Mouse (Mus musculus) brain, embryonic 14.5 days (tissue): Measurements from ENCODE around the gene Veph1. TPM values are rescaled to one million over a fixed set of nuclear protein-coding genes. Genes with fewer than 3 reads are reported as not detected.
A peak's percentile ranks its signal among the peaks of the same experiment; 100 is the strongest.

Experiments used
- DNase-seq: peaks from one replicate; pipeline ENCODE4 v3.0.0-alpha.2; 2011; ENCODE audit warnings: low read depth
- CTCF ChIP-seq: fragments of 200-500 bp; IDR thresholded peaks from 2 replicates; pipeline ENCODE4 v1.5.1; 2012; ENCODE audit warnings: inconsistent platforms, mild to moderate bottlenecking, moderate library complexity, borderline replicate concordance; ENCODE audit not compliant: insufficient read depth, insufficient read length; ENCODE audit errors: extremely low read depth
- POLR2A ChIP-seq: fragments of 200-500 bp; IDR thresholded peaks from 2 replicates; pipeline ENCODE4 v1.6.1; 2012; ENCODE audit warnings: mild to moderate bottlenecking, inconsistent platforms, borderline replicate concordance; ENCODE audit not compliant: poor library complexity, insufficient read depth, insufficient read length, severe bottlenecking; ENCODE audit errors: extremely low read depth
- polyA plus RNA-seq: library from polyadenylated mRNA; depleted of rRNA; stranded (reverse); fragments of >200 nt; gene quantifications from 2 replicates; pipeline ENCODE4 v1.2.3, GENCODE M21; 2012

Veph1 gene
- polyA plus RNA-seq, 1 experiment, result 3.3 TPM

- TF ChIP-seq CTCF (no peak), POLR2A (no peak)
- DNase-seq, result no peak
Observed at GRCm38 (mm10) chr3:66087608-66088007, 209.0 kb downstream of the Veph1 start.

DNA sequence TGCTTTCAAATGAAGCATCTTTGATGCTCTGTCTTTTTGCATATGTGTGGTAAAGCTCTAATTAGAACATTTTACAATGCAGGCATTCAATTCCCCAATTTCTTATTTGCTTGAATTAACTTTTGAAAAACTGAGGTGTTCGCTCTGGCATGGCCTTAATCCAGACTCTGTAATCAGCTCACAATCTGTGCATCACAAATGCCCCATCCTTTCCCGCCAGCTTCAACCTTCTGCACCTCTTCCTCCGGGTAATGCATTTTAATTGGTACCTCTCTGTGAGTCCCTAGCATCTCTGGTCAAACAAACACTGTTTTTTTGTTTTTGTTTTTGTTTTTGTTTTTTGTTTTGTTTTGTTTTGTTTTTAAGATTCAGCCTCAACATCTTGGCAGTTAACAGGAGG lies 212.8 kb downstream of the Veph1 start:
- DNase-seq, result peak; percentile 54
- TF ChIP-seq CTCF, result no peak
- TF ChIP-seq POLR2A, result no peak

DNA sequence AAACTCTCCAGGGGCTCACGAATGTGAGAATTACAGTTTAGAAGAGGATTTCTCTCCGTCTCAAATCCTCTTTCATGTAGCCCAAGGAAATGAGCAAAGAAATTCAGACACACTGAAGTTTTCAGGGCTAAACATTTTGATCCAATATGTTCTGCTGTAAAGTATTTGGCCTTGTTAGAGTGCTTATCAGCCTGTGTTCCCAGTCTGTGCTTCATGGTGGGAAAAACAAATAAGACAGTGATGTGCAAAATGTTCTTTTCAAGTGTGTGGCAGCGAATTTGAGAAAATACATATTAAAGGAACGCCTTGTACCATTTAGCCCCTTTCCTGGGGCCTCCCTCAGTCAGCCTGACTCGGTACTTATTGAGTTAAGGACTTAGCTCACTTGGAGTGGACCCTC lies 213.2 kb downstream of the Veph1 start:
- DNase-seq, result peak; percentile 16
- TF ChIP-seq POLR2A (no peak), CTCF (no peak)

DNA sequence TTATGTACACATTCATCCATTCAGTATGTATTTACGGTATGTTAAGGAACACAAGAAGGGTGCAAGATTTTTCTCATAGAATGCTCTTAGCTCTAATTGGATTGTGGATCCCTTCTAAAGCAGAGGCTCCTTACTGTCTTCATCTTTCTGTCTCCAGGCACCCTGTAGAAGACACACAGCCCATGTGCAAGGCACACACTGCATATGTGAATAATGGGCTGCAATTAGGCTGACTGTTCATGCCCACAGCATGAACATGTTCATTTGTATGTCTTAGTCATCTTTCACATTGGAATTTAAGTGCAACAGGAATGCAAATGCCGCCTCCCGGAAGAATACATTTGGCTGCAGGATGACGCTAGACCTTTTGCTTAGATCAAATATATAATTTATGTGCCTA lies 213.7 kb downstream of the Veph1 start:
- TF ChIP-seq POLR2A (no peak), CTCF (no peak)
- DNase-seq, result peak; percentile 31

- TF ChIP-seq CTCF, result no peak
- TF ChIP-seq POLR2A, result no peak
- no peak for DNase-seq
Observed at GRCm38 (mm10) chr3:66081363-66081736, 215.3 kb downstream of the Veph1 start.

DNA sequence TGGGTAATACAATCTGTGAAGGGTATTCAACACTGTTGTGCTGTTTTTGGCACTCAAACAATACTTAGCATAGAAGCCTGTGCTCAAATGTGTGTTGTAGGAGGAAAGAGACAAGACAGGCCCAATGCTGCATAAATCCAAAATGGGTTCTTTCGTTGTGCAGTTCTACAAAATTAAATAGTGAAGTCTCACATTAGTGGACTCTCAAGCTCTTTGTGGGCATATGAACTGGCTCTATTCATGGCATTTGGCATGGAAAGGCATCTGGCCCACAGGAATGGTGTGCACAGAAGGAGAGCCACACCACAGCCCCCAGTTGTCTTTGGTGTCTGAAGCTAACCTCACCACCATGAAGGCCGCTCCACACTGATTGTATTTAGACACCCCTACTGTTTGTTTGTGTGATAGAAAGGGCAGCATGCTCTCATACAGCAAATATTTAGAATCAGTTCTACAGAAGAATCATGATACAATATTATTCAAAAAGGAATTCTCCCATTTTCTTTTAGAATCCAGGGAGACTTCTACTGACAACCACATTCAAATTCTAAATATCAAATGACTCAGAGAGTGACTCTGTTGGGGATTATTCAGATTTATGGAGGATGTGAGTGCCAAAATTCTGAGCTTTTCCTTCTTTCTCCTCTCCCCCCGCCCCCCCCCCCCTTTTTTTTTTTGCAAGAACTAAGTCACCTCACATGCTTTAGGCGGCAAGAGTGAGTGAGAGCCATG lies 215.8 kb downstream of the Veph1 start:
- no peak for DNase-seq
- TF ChIP-seq CTCF (no peak), POLR2A (no peak)

GRCm38 (mm10) chr3:66079886-66080285 lies 216.8 kb downstream of the Veph1 start:
- DNase-seq, result no peak
- TF ChIP-seq CTCF, result no peak
- no peak for TF ChIP-seq POLR2A

DNA sequence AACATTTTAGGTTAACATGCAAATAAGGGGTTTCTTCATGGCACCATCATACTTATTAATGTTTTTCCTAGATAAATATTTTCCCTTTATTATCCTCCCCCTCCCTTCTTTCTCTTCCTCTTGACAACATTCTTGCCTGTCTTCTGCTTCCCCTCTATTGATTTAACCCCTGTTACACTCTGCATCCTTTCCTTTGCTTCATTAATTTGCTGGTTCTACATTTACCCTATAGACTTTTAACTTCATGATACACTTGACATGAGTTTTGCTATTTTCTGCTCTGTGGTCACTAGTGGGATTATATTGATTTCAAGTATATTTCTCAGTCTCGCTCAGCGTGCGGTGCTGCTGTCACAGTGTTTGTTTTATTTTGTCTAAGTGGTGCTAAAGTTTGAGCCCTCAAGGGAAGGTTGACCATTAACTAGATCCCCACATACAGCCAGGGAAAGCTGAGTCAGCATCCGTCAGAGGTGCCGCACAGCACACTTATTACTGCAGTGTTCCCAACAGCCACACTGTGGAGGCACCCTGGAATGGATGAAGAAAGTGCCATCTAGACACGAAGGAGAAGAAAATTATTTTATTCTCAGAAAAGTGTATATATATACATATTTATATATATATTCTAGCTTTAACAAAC lies 217.6 kb downstream of the Veph1 start:
- TF ChIP-seq CTCF, result no peak
- TF ChIP-seq POLR2A, result no peak
- no peak for DNase-seq

- TF ChIP-seq POLR2A (no peak), CTCF (no peak)
- no peak for DNase-seq
Observed at GRCm38 (mm10) chr3:66078026-66078721, 218.5 kb downstream of the Veph1 start.

GRCm38 (mm10) chr3:66070274-66070673 lies 226.4 kb downstream of the Veph1 start:
- TF ChIP-seq CTCF, result no peak
- TF ChIP-seq POLR2A, result no peak
- DNase-seq, result no peak

DNA sequence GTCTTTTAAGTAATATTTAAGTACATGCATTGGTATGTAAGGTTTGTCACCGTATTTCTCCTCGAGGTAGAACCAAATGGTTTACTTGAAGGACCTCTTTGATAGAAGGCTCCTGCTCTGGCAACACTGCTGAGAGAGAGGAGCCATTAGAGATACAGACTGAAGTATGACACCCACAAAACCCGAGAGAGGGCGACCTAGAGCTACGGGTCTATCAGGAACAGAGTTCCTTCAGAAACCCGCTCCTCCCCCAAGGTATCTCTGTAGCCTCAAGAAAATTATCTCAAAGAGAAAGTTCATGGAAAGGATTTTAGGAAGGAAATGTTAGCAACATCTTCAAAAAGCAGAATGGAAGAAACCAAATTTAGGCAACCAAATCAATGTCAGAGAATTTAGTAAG lies 232.8 kb downstream of the Veph1 start:
- no peak for TF ChIP-seq POLR2A
- no peak for TF ChIP-seq CTCF
- DNase-seq, result peak; percentile 24

DNA sequence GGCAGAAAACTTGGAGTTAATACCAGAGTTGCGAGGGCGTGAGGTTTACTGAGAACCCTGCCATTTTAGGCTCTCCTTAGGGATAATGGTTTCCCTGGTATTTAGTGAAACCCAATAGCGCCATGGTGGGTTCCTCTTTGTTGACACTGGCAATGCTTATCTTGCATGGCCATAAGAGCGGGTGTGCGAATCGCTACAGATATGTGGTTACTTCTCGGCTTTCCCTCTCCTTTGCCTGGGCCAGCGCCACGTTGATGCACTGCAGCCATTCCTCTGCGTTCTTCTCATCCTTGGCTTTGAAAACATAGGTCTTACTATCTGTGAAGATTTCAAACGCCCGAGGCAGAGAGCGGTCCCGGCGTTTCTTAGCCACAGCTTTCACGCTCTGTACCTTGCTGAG lies 239.7 kb downstream of the Veph1 start:
- TF ChIP-seq POLR2A (no peak), CTCF (no peak)
- DNase-seq, result no peak

GRCm38 (mm10) chr3:66055652-66056051 lies 241.0 kb downstream of the Veph1 start:
- no peak for DNase-seq
- TF ChIP-seq CTCF, result no peak
- TF ChIP-seq POLR2A, result no peak
